Mouse (Mus musculus) leukemia stem cell, adult 10-12 weeks (primary cell): ENCODE data around the gene 7420426K07Rik. TPM values are rescaled to one million over a fixed set of nuclear protein-coding genes. Genes with fewer than 3 reads are reported as not detected.

Experiments
- polyA plus RNA-seq: library from polyadenylated mRNA; stranded (reverse); fragments of >175 nt; gene quantifications from 2 replicates; pipeline ENCODE4 v1.2.3, GENCODE M21; 2012; ENCODE audit warnings: low replicate concordance

Gene 7420426K07Rik
- polyA plus RNA-seq: not detected in 2 replicates

GRCm38 (mm10) chr9:98902819-98903218 lies at the start of gene 7420426K07Rik:
7420426K07Rik (plus strand) TSS chr9:98903119.

GRCm38 (mm10) chr9:98856210-98856609 lies 46.7 kb upstream of the 7420426K07Rik start, which contains the start of gene Prr23a2:
Prr23a2 (plus strand) TSS chr9:98856494.

GRCm38 (mm10) chr9:98864571-98864970 lies 38.3 kb upstream of the 7420426K07Rik start, which contains the start of gene Prr23a3:
Prr23a3 (plus strand) TSS chr9:98864767.

Other genes with a start within 250 kb of the 7420426K07Rik start
- not detected in 2 replicates for gene Prr23a1, start 60.6 kb upstream of the 7420426K07Rik start, polyA plus RNA-seq
- gene Prr23a2, start 46.6 kb upstream of the 7420426K07Rik start, polyA plus RNA-seq: not detected in 2 replicates
- gene Prr23a3, start 38.4 kb upstream of the 7420426K07Rik start, polyA plus RNA-seq: not detected in 2 replicates
- not detected in 2 replicates for gene Foxl2, start 52.2 kb downstream of the 7420426K07Rik start, polyA plus RNA-seq
- 4.5 and 5.2 TPM in 2 replicates for gene Faim, start 83.3 kb downstream of the 7420426K07Rik start, polyA plus RNA-seq
- gene Gm1123, start 132.6 kb downstream of the 7420426K07Rik start, polyA plus RNA-seq: not detected in 2 replicates
- 0.52 and 1.3 TPM in 2 replicates for gene Pik3cb, start 237.5 kb downstream of the 7420426K07Rik start, polyA plus RNA-seq